Mouse (Mus musculus) myocyte (in vitro differentiated cells): ENCODE data around the gene Fam169b. TPM values are rescaled to one million over a fixed set of nuclear protein-coding genes. Genes with fewer than 3 reads are reported as not detected.
A peak's percentile ranks its signal among the peaks of the same experiment; 100 is the strongest.

ENCODE experiments used
- H3K27me3 ChIP-seq: one replicate; pipeline ENCODE4 v1.6.1; 2011; ENCODE audit not compliant: control insufficient read depth, insufficient read depth, insufficient read length
- H3K36me3 ChIP-seq: one replicate; pipeline ENCODE4 v1.6.1; 2011; ENCODE audit not compliant: control insufficient read depth, insufficient read depth
- H3K4me2 ChIP-seq: one replicate; pipeline ENCODE4 v1.6.1; 2011; ENCODE audit warnings: low read depth, control low read depth
- H3K4me3 ChIP-seq: one replicate; pipeline ENCODE4 v1.5.1; 2011; ENCODE audit warnings: mild to moderate bottlenecking, control low read depth, moderate library complexity
- H3K79me2 ChIP-seq: one replicate; pipeline ENCODE4 v1.6.1; 2011; ENCODE audit not compliant: control insufficient read depth, insufficient read depth
- H3ac ChIP-seq: one replicate; pipeline ENCODE4 v1.6.1; 2011; ENCODE audit not compliant: control insufficient read depth, insufficient read length
- CEBPB ChIP-seq: IDR thresholded peaks from 2 replicates; pipeline ENCODE4 v1.6.1; 2011; ENCODE audit warnings: mild to moderate bottlenecking, moderate library complexity; ENCODE audit not compliant: poor library complexity, insufficient read depth, severe bottlenecking
- E2F4 ChIP-seq: IDR thresholded peaks from one replicate; pipeline ENCODE4 v1.6.1; 2011; ENCODE audit warnings: mild to moderate bottlenecking, control low read depth, moderate library complexity; ENCODE audit not compliant: insufficient read depth
- MAX ChIP-seq: IDR thresholded peaks from one replicate; pipeline ENCODE4 v1.6.1; 2011; ENCODE audit warnings: low read depth, mild to moderate bottlenecking, control low read depth
- MYOD1 ChIP-seq, 3 experiments: IDR thresholded peaks; one replicate each; pipeline ENCODE4 v1.6.1; 2011; ENCODE audit warnings: control low read depth in 2 of 3, low read depth in 2 of 3, mild to moderate bottlenecking in 2 of 3, moderate library complexity in 1 of 3; ENCODE audit not compliant: insufficient read length in 2 of 3, control insufficient read depth in 1 of 3
- MYOG ChIP-seq, 3 experiments: IDR thresholded peaks; one replicate each; pipeline ENCODE4 v1.6.1; 2011; ENCODE audit warnings: control low read depth in 2 of 3, low read depth in 2 of 3, mild to moderate bottlenecking in 2 of 3; ENCODE audit not compliant: insufficient read length in 2 of 3, control insufficient read depth in 1 of 3, insufficient read depth in 1 of 3
- POLR2A ChIP-seq: IDR thresholded peaks from one replicate; pipeline ENCODE4 v1.6.1; 2011; ENCODE audit warnings: low read depth, mild to moderate bottlenecking, control low read depth, moderate library complexity; ENCODE audit not compliant: insufficient read length
- POLR2AphosphoS2 ChIP-seq: IDR thresholded peaks from one replicate; pipeline ENCODE4 v1.6.1; 2011; ENCODE audit warnings: low read depth, control low read depth; ENCODE audit not compliant: insufficient read length
- REST ChIP-seq: IDR thresholded peaks from one replicate; pipeline ENCODE4 v1.6.1; 2011; ENCODE audit warnings: mild to moderate bottlenecking, control low read depth, moderate library complexity; ENCODE audit not compliant: insufficient read depth, insufficient read length
- SRF ChIP-seq: IDR thresholded peaks from one replicate; pipeline ENCODE4 v1.6.1; 2011; ENCODE audit warnings: low read depth; ENCODE audit not compliant: control insufficient read depth, insufficient read length
- TCF12 ChIP-seq: IDR thresholded peaks from one replicate; pipeline ENCODE4 v1.6.1; 2011; ENCODE audit warnings: mild to moderate bottlenecking, control low read depth; ENCODE audit not compliant: poor library complexity, insufficient read depth, severe bottlenecking
- TCF3 ChIP-seq: IDR thresholded peaks from one replicate; pipeline ENCODE4 v1.6.1; 2011; ENCODE audit warnings: low read depth, control low read depth; ENCODE audit not compliant: insufficient read length
- USF1 ChIP-seq: IDR thresholded peaks from one replicate; pipeline ENCODE4 v1.6.1; 2011; ENCODE audit warnings: low read depth, mild to moderate bottlenecking, control low read depth, moderate library complexity
- polyA plus RNA-seq: library from polyadenylated mRNA; unstranded; fragments of >200 nt; fragmentation: generic; extraction: Trizol; gene quantifications from one replicate; pipeline ENCODE4 v1.2.1, GENCODE M21; 2012; ENCODE audit warnings: missing spikeins

Fam169b gene
- polyA plus RNA-seq, 1 experiment: 0.79 TPM

DNA sequence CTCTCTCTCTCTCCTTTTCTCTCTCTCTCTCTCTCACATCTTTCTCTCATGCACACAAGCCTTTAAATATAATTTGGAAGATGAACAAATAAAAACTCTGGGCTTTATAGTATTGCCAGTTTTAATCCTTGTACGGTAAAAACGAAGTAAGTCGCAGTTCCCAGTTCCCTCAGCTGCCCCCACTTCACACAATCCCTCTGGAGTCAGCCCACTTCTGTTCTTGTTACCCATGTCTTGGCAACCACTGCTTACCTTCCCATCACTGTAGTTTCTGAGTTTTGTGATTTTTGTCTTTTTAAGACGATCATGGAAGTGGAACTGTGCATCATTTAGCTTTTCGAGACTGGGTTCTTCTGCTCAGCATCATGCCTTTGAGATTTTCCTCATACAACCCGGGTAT, 65.0 kb downstream of the Fam169b start:
- Histone ChIP-seq H3K4me2 (no peak overlapping the region), H3K36me3 (no peaks in the 10 kb centered on the region), H3K4me3 (no peak overlapping the region), H3K79me2 (no peaks in the 10 kb centered on the region), H3K27me3 (no peaks in the 10 kb centered on the region), H3ac (no peak overlapping the region)
- TF ChIP-seq CEBPB: no peak
- no peak for TF ChIP-seq MYOG (IDR thresholded peaks at IDR 0.05; ENCODE audit: control insufficient read depth in 1 of 3, insufficient read depth in 1 of 3, insufficient read length in 2 of 3, low read depth in 2 of 3)
- TF ChIP-seq MAX: no peak
- no peak for TF ChIP-seq MYOD1 (IDR thresholded peaks at IDR 0.05; ENCODE audit: control insufficient read depth in 1 of 3, insufficient read length in 2 of 3, low read depth in 2 of 3)

DNA sequence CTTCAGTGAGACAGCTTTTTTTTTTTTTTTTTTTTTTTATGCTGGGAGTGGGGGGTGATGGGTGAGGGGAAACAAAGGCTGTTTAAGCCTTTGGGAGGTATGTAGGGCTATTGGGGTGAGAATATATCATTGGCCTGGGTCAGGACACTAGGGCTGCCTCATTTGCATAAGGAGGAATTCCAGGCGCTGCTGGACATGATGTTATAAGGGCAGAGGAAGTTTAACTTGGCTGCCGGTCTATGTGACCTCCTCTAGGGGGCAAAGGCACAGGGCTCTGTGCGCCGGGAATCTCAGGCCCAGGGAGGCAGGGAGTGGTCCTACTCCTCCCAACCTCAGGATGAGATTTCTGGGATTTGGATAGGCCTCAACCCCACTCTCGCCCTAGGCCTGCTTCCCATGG, 70.9 kb downstream of the Fam169b start:
- Histone ChIP-seq H3K36me3 (no peaks in the 10 kb centered on the region), H3K27me3 (no peaks in the 10 kb centered on the region), H3ac (no peak overlapping the region), H3K79me2 (no peaks in the 10 kb centered on the region), H3K4me2 (no peak overlapping the region), H3K4me3 (no peak overlapping the region)
- TF ChIP-seq MYOG (IDR thresholded peaks at IDR 0.05; ENCODE audit: control insufficient read depth in 1 of 3, insufficient read depth in 1 of 3, insufficient read length in 2 of 3, low read depth in 2 of 3) (no peak), USF1 (no peak), POLR2A (no peak), POLR2AphosphoS2 (no peak), MYOD1 (IDR thresholded peaks at IDR 0.05; ENCODE audit: control insufficient read depth in 1 of 3, insufficient read length in 2 of 3, low read depth in 2 of 3) (no peak), REST (no peak), TCF12 (no peak)

DNA sequence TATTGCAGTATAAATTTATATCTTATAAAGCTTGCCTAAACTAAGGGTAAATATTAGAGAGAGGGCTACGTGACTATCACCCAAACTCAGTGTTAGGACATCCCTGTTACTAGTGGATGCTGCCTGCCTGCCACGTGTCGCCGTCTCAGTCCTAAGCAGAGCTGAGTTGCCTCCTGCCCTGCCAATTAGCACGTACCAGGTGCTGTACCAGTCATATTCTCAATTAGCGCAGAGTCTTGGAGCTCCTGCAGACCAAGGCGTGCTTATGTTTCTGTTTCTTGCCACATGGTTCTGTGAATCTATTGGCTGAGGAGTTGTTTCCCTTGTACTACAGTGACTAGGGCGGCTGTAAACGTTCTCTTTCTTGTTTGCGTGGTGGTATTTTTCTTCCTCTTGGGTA, 72.3 kb downstream of the Fam169b start:
- TF ChIP-seq MYOG (IDR thresholded peaks at IDR 0.05; ENCODE audit: control insufficient read depth in 1 of 3, insufficient read depth in 1 of 3, insufficient read length in 2 of 3, low read depth in 2 of 3) (no peak), CEBPB (no peak), POLR2A (no peak), TCF12 (no peak), SRF (no peak), MYOD1 (IDR thresholded peaks at IDR 0.05; ENCODE audit: control insufficient read depth in 1 of 3, insufficient read length in 2 of 3, low read depth in 2 of 3) (no peak), MAX (no peak), POLR2AphosphoS2 (no peak), REST (no peak), TCF3 (no peak), USF1 (no peak), E2F4 (no peak)

DNA sequence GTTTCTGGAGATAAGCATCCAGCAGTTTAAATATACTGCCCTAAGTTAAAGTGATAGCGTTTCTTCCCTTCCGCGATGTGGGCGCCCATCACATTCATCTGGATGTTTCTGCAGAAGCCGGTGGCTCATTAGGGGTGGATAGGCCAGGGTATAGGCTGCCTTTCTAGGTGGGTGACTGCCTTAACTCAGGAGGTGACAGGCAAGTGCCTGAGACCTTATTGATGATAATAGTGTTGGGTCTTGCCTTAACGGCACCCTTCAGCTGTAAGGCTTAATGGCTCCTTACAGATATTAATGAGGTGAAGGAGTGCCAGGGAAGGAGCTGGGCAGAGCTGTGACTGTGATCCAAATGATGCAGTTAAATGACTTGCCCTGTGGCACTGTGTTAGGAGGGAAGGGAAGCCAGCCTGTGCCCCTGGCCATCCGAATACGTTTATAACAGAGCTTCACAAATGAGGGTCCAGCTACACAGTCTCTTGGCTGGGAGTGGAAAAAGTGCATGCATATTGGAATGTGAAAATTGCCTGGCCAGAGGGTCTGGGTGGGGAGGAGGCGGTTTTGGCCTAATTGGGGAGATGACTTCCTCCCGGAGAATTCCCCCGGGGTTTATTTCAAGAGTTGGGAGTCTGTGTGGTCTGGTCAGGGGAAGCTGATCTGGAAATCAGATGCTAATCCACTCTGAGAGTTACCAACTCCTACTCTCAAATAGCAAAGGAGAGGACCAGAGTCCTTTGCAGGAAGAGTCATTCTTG, 81.9 kb downstream of the Fam169b start:
- H3K79me2 ChIP-seq: no peaks in the 10 kb centered on the region
- no peak overlapping the region for H3ac ChIP-seq
- no peak overlapping the region for H3K4me3 ChIP-seq
- no peaks in the 10 kb centered on the region for H3K36me3 ChIP-seq
- H3K27me3 ChIP-seq: peaks cover 19% of the 10 kb centered on the region
- no peak for TF ChIP-seq REST
- no peak for TF ChIP-seq POLR2AphosphoS2
- no peak for TF ChIP-seq MAX
- TF ChIP-seq USF1: no peak
- no peak for TF ChIP-seq TCF3
- TF ChIP-seq MYOD1 (IDR thresholded peaks at IDR 0.05; ENCODE audit: control insufficient read depth in 1 of 3, insufficient read length in 2 of 3, low read depth in 2 of 3): no peak
- no peak overlapping the region for H3K4me2 ChIP-seq

More for the DNA sequence above, 72.3 kb downstream of the Fam169b start:
- Histone ChIP-seq H3K79me2 (no peaks in the 10 kb centered on the region), H3K36me3 (no peaks in the 10 kb centered on the region), H3K4me3 (no peak overlapping the region), H3K27me3 (no peaks in the 10 kb centered on the region), H3K4me2 (no peak overlapping the region), H3ac (no peak overlapping the region)

DNA sequence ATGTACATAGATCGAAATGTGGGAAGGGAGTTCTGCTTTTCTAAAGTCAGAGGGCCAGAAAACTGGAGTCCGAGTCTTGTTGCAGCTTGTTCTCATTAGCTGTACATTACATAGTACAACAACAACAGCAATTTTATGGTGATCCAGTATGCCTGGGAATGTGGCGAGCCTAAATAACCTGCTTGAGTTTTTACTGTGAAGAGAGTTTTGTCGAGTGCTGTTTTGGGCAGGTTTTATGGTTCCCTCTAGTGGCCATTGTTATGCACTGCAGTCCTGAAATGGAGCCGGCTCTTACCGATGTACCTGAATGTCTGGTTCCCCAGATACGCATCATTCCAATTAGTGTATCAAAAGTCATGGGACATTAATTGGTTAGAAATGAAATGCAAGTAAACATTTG, 83.8 kb downstream of the Fam169b start:
- H3K4me2 ChIP-seq: peak overlapping the region; percentile 78
- H3K36me3 ChIP-seq: no peaks in the 10 kb centered on the region
- no peak overlapping the region for H3ac ChIP-seq
- no peak overlapping the region for H3K4me3 ChIP-seq
- TF ChIP-seq E2F4 (no peak), CEBPB (no peak), MYOD1 (IDR thresholded peaks at IDR 0.05; ENCODE audit: control insufficient read depth in 1 of 3, insufficient read length in 2 of 3, low read depth in 2 of 3) (no peak), SRF (no peak), TCF12 (no peak), POLR2A (no peak), POLR2AphosphoS2 (no peak), USF1 (no peak), MYOG (IDR thresholded peaks at IDR 0.05; ENCODE audit: control insufficient read depth in 1 of 3, insufficient read depth in 1 of 3, insufficient read length in 2 of 3, low read depth in 2 of 3) (no peak), MAX (no peak), REST (no peak), TCF3 (no peak)
- peaks cover 25% of the 10 kb centered on the region for H3K27me3 ChIP-seq
- H3K79me2 ChIP-seq: no peaks in the 10 kb centered on the region
